Mouse (Mus musculus): ENCODE measurements around the gene Atf4. TPM values are rescaled to one million over a fixed set of nuclear protein-coding genes. Genes with fewer than 3 reads are reported as not detected.

Atf4 gene
- polyA plus RNA-seq, 1 experiment from 2014 or later = 110 TPM

- Histone ChIP-seq H3K4me2 (ENCODE audit: low read depth, low read length) (peak overlapping the region; percentile 66), H3K9me3 (ENCODE audit: control insufficient read depth, low read length) (no peaks in the 10 kb centered on the region), H3K27ac (ENCODE audit: low read depth, low read length) (peak overlapping the region; percentile 99), H3K27me3 (ENCODE audit: control insufficient read depth, insufficient read depth, low read length) (peaks cover 2% of the 10 kb centered on the region; the same call in 1 of the 2 replicates), H3K36me3 (ENCODE audit: control insufficient read depth, insufficient read depth, low read length) (peaks cover 29% of the 10 kb centered on the region), H3K4me3 (ENCODE audit: low read depth, low read length) (peak overlapping the region; percentile 99), H3K9ac (replicated peaks; ENCODE audit: low read depth, low read length) (peak overlapping the region; percentile 100), H3K4me1 (ENCODE audit: control insufficient read depth, insufficient read depth, low read length) (peaks cover 24% of the 10 kb centered on the region)
- WGBS = 15% methylated on average over 16 of the region's 16 CpGs
- no peak for ATAC-seq (ENCODE audit: low read depth)
Measured at GRCm38 (mm10) chr15:80256242-80256641, 1.3 kb downstream of the Atf4 start.

DNA sequence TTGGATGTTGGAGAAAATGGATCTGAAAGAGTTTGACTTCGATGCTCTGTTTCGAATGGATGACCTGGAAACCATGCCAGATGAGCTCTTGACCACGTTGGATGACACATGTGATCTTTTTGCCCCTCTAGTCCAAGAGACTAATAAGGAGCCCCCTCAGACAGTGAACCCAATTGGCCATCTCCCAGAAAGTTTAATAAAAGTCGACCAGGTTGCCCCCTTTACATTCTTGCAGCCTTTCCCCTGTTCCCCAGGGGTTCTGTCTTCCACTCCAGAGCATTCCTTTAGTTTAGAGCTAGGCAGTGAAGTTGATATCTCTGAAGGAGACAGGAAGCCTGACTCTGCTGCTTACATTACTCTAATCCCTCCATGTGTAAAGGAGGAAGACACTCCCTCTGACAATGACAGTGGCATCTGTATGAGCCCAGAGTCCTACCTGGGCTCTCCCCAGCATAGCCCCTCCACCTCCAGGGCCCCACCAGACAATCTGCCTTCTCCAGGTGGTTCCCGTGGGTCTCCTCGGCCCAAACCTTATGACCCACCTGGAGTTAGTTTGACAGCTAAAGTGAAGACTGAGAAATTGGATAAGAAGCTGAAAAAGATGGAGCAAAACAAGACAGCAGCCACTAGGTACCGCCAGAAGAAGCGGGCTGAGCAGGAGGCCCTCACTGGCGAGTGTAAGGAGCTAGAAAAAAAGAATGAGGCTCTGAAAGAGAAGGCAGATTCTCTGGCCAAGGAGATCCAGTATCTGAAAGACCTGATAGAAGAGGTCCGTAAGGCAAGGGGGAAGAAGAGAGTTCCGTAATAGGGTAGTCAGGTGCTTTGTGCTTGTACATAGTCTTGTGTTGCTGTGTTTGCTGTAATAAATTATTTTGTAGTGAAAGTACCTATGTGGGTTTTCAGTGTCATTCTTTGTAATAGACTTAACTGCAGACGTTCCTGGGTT, 1.9 kb downstream of the Atf4 start:
- 70% methylated on average over 12 of the region's 12 CpGs for WGBS

DNA sequence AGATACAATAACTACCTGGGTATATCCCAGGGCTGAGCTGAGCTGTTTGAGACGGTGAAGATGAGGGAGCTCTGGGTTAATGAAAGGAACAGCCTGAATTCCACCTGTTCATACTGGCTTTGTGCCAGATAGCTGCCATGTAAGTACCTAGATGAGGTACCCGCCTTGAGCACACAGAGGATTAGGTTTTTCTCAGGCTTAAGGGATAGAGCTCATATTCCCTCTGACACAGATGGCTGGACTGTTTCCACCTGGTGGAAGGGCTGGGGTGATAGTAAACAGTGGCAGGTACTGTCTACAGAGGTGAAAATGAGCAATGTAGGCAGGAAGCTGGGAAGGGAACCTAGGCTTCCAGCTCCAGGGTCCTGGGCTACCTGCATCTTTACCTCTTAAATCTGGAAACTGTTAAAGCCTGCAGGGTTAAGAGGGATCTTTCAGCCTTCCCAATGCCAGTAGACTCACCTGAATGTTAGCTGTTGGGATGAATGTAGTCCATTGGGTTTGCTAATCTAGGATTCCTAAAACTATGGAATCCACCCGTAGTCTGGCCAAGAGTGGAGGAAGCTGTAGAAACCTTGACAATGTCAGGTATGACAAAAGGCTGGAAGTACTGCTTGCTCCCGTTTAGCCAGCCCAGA, 2.7 kb downstream of the Atf4 start:
- Histone ChIP-seq H3K9ac (replicated peaks; ENCODE audit: low read depth, low read length) (no peak overlapping the region; the same call in 1 of the 2 replicates), H3K9me3 (ENCODE audit: control insufficient read depth, low read length) (no peaks in the 10 kb centered on the region), H3K27ac (ENCODE audit: low read depth, low read length) (peak overlapping the region; percentile 13), H3K4me3 (ENCODE audit: low read depth, low read length) (peak overlapping the region; percentile 99; the same call in 1 of the 2 replicates), H3K4me2 (ENCODE audit: low read depth, low read length) (peak overlapping the region; percentile 66), H3K36me3 (ENCODE audit: control insufficient read depth, insufficient read depth, low read length) (peaks cover 29% of the 10 kb centered on the region), H3K27me3 (ENCODE audit: control insufficient read depth, insufficient read depth, low read length) (peaks cover 2% of the 10 kb centered on the region; the same call in 1 of the 2 replicates), H3K4me1 (ENCODE audit: control insufficient read depth, insufficient read depth, low read length) (peaks cover 24% of the 10 kb centered on the region)
- WGBS = 28% methylated on average over 4 of the region's 4 CpGs
- no peak for ATAC-seq (ENCODE audit: low read depth)

More for the DNA sequence above, 1.9 kb downstream of the Atf4 start:
- Histone ChIP-seq H3K9me3 (ENCODE audit: control insufficient read depth, low read length) (no peaks in the 10 kb centered on the region), H3K4me2 (ENCODE audit: low read depth, low read length) (peak overlapping the region; percentile 66), H3K36me3 (ENCODE audit: control insufficient read depth, insufficient read depth, low read length) (peaks cover 29% of the 10 kb centered on the region), H3K27ac (ENCODE audit: low read depth, low read length) (peak overlapping the region; percentile 99), H3K4me3 (ENCODE audit: low read depth, low read length) (peak overlapping the region; percentile 99), H3K9ac (replicated peaks; ENCODE audit: low read depth, low read length) (peak overlapping the region; percentile 100), H3K27me3 (ENCODE audit: control insufficient read depth, insufficient read depth, low read length) (peaks cover 2% of the 10 kb centered on the region; the same call in 1 of the 2 replicates), H3K4me1 (ENCODE audit: control insufficient read depth, insufficient read depth, low read length) (peaks cover 24% of the 10 kb centered on the region)
- ATAC-seq (ENCODE audit: low read depth) = no peak

- 0 out of 2 replicates have a peak overlapping the region, but pooled peaks have one; percentile 66 for H3K4me2 ChIP-seq (ENCODE audit: low read depth, low read length)
- H3K4me3 ChIP-seq (ENCODE audit: low read depth, low read length) = no peak overlapping the region
- H3K4me1 ChIP-seq (ENCODE audit: control insufficient read depth, insufficient read depth, low read length) = peaks cover 30% of the 10 kb centered on the region
- peaks cover 26% of the 10 kb centered on the region for H3K36me3 ChIP-seq (ENCODE audit: control insufficient read depth, insufficient read depth, low read length)
- 0 out of 2 replicates have a peak overlapping the region, but pooled peaks have one; percentile 13 for H3K27ac ChIP-seq (ENCODE audit: low read depth, low read length)
- peaks cover 2% of the 10 kb centered on the region; the same call in 1 of the 2 replicates for H3K27me3 ChIP-seq (ENCODE audit: control insufficient read depth, insufficient read depth, low read length)
- WGBS = 70% methylated on average over 11 of the region's 11 CpGs
- H3K9me3 ChIP-seq (ENCODE audit: control insufficient read depth, low read length) = no peaks in the 10 kb centered on the region
- no peak for ATAC-seq (ENCODE audit: low read depth)
- no peak overlapping the region; the same call in 1 of the 2 replicates for H3K9ac ChIP-seq (replicated peaks; ENCODE audit: low read depth, low read length)
Measured at GRCm38 (mm10) chr15:80258240-80259170, 3.5 kb downstream of the Atf4 start.

- Histone ChIP-seq H3K27me3 (ENCODE audit: control insufficient read depth, insufficient read depth, low read length) (peaks cover 2% of the 10 kb centered on the region; the same call in 1 of the 2 replicates), H3K9ac (replicated peaks; ENCODE audit: low read depth, low read length) (no peak overlapping the region), H3K4me2 (ENCODE audit: low read depth, low read length) (no peak overlapping the region), H3K36me3 (ENCODE audit: control insufficient read depth, insufficient read depth, low read length) (peaks cover 26% of the 10 kb centered on the region), H3K27ac (ENCODE audit: low read depth, low read length) (no peak overlapping the region), H3K4me3 (ENCODE audit: low read depth, low read length) (no peak overlapping the region), H3K4me1 (ENCODE audit: control insufficient read depth, insufficient read depth, low read length) (peaks cover 24% of the 10 kb centered on the region), H3K9me3 (ENCODE audit: control insufficient read depth, low read length) (no peaks in the 10 kb centered on the region)
- ATAC-seq (ENCODE audit: low read depth) = no peak
- WGBS = 71% methylated on average over 8 of the region's 8 CpGs
Measured at GRCm38 (mm10) chr15:80259406-80260045, 4.5 kb downstream of the Atf4 start.

DNA sequence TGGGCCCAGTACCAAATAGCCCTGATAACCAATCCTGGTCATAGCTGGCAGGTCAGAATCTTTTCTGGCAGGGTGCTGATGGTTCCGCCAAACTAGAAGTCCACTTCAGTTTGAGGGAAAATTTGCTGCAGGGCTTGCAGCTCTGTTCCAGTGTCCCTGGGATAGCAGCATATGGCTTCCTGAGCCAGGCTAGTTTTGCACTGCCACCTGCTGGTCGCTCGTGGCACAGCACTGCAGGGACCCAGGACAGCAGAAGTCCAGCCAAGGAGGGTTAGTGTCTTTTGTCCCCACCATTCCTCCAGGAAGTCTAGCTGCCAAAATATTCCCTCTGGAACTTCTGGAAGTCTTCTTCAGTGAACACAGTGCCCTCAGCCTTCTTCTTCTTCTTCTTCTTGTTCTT, 5.7 kb downstream of the Atf4 start:
- H3K9ac ChIP-seq (replicated peaks; ENCODE audit: low read depth, low read length) = no peak overlapping the region
- H3K4me1 ChIP-seq (ENCODE audit: control insufficient read depth, insufficient read depth, low read length) = peaks cover 24% of the 10 kb centered on the region
- WGBS = 13% methylated on average over 3 of the region's 3 CpGs
- no peak for ATAC-seq (ENCODE audit: low read depth)
- no peak overlapping the region for H3K27ac ChIP-seq (ENCODE audit: low read depth, low read length)
- no peaks in the 10 kb centered on the region for H3K9me3 ChIP-seq (ENCODE audit: control insufficient read depth, low read length)
- H3K4me3 ChIP-seq (ENCODE audit: low read depth, low read length) = no peak overlapping the region
- no peak overlapping the region for H3K4me2 ChIP-seq (ENCODE audit: low read depth, low read length)
- H3K27me3 ChIP-seq (ENCODE audit: control insufficient read depth, insufficient read depth, low read length) = peaks cover under 1% of the 10 kb centered on the region; the same call in 1 of the 2 replicates
- peaks cover 26% of the 10 kb centered on the region for H3K36me3 ChIP-seq (ENCODE audit: control insufficient read depth, insufficient read depth, low read length)

DNA sequence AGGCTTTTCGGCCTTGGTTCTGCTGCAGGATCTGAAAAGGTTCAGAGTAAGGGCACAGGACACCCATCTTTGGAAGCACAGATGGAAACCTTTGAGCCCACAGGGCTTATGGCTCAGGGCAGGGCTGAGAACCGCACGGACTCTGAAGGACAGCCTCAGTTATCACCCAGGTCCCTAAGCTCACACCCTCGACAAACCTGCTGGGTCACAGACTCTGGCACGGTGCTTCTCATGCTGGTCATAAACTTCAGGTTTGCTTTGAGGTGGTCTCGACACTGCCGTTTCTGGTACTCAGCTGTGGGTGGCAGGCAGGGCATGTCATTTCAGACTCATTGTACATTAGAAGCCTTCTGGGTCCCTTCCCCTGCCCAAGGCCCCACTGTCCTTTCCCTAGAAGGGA, 6.1 kb downstream of the Atf4 start:
- ATAC-seq (ENCODE audit: low read depth) = no peak
- H3K4me3 ChIP-seq (ENCODE audit: low read depth, low read length) = no peak overlapping the region
- no peaks in the 10 kb centered on the region for H3K9me3 ChIP-seq (ENCODE audit: control insufficient read depth, low read length)
- H3K36me3 ChIP-seq (ENCODE audit: control insufficient read depth, insufficient read depth, low read length) = peaks cover 26% of the 10 kb centered on the region
- no peaks in the 10 kb centered on the region for H3K27me3 ChIP-seq (ENCODE audit: control insufficient read depth, insufficient read depth, low read length)
- H3K4me2 ChIP-seq (ENCODE audit: low read depth, low read length) = no peak overlapping the region
- 83% methylated on average over 7 of the region's 7 CpGs for WGBS
- peaks cover 24% of the 10 kb centered on the region for H3K4me1 ChIP-seq (ENCODE audit: control insufficient read depth, insufficient read depth, low read length)
- H3K27ac ChIP-seq (ENCODE audit: low read depth, low read length) = no peak overlapping the region
- no peak overlapping the region for H3K9ac ChIP-seq (replicated peaks; ENCODE audit: low read depth, low read length)

Measured in neural tube, embryonic 14.5 days (tissue).